Mouse (Mus musculus): ENCODE data around the gene Map4k2.

DNA sequence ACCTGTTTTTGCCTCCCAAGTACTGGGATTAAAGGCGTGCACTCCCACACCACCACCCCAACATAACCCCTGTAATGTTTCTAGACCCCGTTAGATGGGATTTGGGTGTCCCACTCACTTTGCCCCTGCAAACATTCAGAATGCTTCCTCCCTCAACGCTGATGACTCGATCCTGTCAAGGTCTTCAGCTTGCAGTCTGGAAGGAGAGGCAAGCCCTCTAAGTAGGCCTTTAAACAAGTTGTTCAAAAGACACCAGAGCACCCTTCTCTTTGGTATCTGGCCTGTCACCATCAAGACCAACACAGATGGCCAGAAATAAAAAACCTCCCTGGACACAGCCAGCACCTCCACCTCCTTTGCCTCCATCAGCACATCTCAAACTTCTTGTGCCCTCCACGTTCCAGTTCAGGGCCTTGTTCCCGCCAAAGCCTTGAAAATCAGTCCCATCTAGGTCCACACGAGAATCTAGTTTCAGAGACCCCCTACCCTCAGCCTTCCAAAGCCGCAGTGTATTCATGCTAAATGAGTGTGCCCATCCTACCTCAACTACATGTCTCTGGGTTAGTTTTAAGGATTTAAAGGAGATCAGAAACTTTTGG lies 35.3 kb upstream of the Map4k2 start:
- TF ChIP-seq CTCF (IDR thresholded peaks at IDR 0.05; ENCODE audit: low read depth, low read length): no peak
- TF ChIP-seq POLR2A (IDR thresholded peaks at IDR 0.05; ENCODE audit: borderline replicate concordance, low read depth, low read length): no peak
